In the genomic region with DNA sequence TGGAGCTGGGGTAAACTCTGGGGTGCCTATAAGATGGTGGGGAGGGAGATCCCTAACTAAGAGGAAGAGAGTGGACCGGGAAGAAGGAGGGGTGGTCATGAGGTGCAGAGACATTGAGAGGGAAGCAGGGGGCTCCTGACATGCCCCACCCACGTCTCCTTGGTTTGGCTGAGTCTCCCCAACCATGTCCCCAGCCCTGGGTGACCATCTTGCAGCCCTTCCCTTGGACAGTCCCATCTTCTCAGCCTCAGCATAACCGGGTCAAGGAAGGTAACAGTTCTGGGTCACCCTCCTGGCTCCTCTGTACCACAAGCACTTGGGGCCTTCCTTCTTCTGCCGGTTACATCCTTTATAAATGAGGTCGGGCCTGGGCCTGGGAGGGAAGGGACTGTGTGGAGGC, we compare ENCODE assay signal across 22 mouse cellular contexts. TPM values are rescaled to one million over a fixed set of nuclear protein-coding genes. Genes with fewer than 3 reads are reported as not detected.
DNase-seq lines count a peak whose midpoint lies in the region; ATAC-seq and TF ChIP-seq lines count a peak whose summit lies in the region.
"Had no signal": no experiment of that assay in that cellular context is flagged by ENCODE, and none has a peak within 500 bp of the region (broad histone marks: within the 10 kb centered on the region; RNA-seq: fewer than 3 reads in every experiment).

No protein-coding gene starts in this region.

- H3K9ac ChIP-seq in hindbrain, embryonic 14.5 days, result no peak overlapping the region
- H3K9ac ChIP-seq in hindbrain, postnatal 0 days (replicated peaks; ENCODE audit: low read length), result no peak overlapping the region
- H3K9ac ChIP-seq: forebrain, postnatal 0 days; limb, embryonic 12.5 days; liver, embryonic 14.5 days; midbrain, embryonic 13.5 days had no signal

- H3K4me2 ChIP-seq in hindbrain, embryonic 14.5 days (replicated peaks), result no peak overlapping the region
- no peak overlapping the region for H3K4me2 ChIP-seq in hindbrain, postnatal 0 days (ENCODE audit: low read depth, low read length)
- H3K4me2 ChIP-seq: limb, embryonic 12.5 days; midbrain, embryonic 13.5 days had no signal

- peaks cover 13% of the 10 kb centered on the region for H3K4me1 ChIP-seq in hindbrain, embryonic 10.5 days (replicated peaks)
- no peaks in the 10 kb centered on the region for H3K4me1 ChIP-seq in hindbrain, embryonic 14.5 days (replicated peaks; ENCODE audit: control insufficient read depth, insufficient read depth, low read length)
- peaks cover 40% of the 10 kb centered on the region for H3K4me1 ChIP-seq in thymus, adult 2 months (replicated peaks; ENCODE audit: control insufficient read depth, insufficient read depth, low read length)
- peaks cover 19% of the 10 kb centered on the region for H3K4me1 ChIP-seq in limb, embryonic 10.5 days
- no peaks in the 10 kb centered on the region for H3K4me1 ChIP-seq in hindbrain, postnatal 0 days (ENCODE audit: insufficient read depth, low read length)
- H3K4me1 ChIP-seq: midbrain, embryonic 13.5 days had no signal

- ATAC-seq in hindbrain, embryonic 14.5 days (ENCODE audit: low FRiP score), result no peak
- no peak for ATAC-seq in hindbrain, postnatal 0 days
- ATAC-seq: CD4-positive, CD25-positive, alpha-beta regulatory T cell, adult 4 months; forebrain, postnatal 0 days; midbrain, embryonic 13.5 days had no signal

- H3K36me3 ChIP-seq in hindbrain, embryonic 10.5 days, result no peaks in the 10 kb centered on the region
- H3K36me3 ChIP-seq in hindbrain, embryonic 14.5 days (replicated peaks; ENCODE audit: control insufficient read depth, insufficient read depth), result no peaks in the 10 kb centered on the region
- peaks cover 31% of the 10 kb centered on the region for H3K36me3 ChIP-seq in thymus, adult 2 months (ENCODE audit: control insufficient read depth, insufficient read depth, low read length)
- H3K36me3 ChIP-seq in limb, embryonic 10.5 days, result no peaks in the 10 kb centered on the region
- no peaks in the 10 kb centered on the region for H3K36me3 ChIP-seq in hindbrain, postnatal 0 days (ENCODE audit: insufficient read depth, low read length)
- H3K36me3 ChIP-seq: limb, embryonic 12.5 days; midbrain, embryonic 13.5 days had no signal

- TF ChIP-seq CTCF in thymus, adult 2 months (IDR thresholded peaks at IDR 0.05; ENCODE audit: borderline replicate concordance, control insufficient read depth, extremely low read depth, insufficient read depth, low read length, poor library complexity), result no peak
- no peak for TF ChIP-seq CTCF in hindbrain, postnatal 0 days (IDR thresholded peaks at IDR 0.05; ENCODE audit: low read depth)

- DNase-seq in hindbrain, embryonic 10.5 days (ENCODE audit: low spot score), result no peak
- no peak for DNase-seq in hindbrain, embryonic 14.5 days (ENCODE audit: low spot score)
- no peak for DNase-seq in thymus, adult 2 months
- no peak for DNase-seq in thymus, adult 18-20 months
- DNase-seq in limb, embryonic 10.5 days (ENCODE audit: low spot score), result no peak
- peak; percentile 58 for DNase-seq in thymus, postnatal 4 days
- DNase-seq in hindbrain, postnatal 0 days (ENCODE audit: low spot score), result no peak
- DNase-seq in frontal cortex, postnatal 36 days (ENCODE audit: low spot score in 2 of 2), result no peak
- DNase-seq: adrenal gland, postnatal 10 days; cerebellum, adult 8-10 months; forebrain, postnatal 0 days; gastrocnemius, postnatal 14 days; heart, postnatal 10 days; kidney, postnatal 36 days; layer of hippocampus, postnatal 36 days; right cerebral cortex, postnatal 14 days had no signal

- WGBS in hindbrain, embryonic 10.5 days, result 88% methylated on average over 5 of the region's 5 CpGs
- 88% methylated on average over 5 of the region's 5 CpGs for WGBS in hindbrain, embryonic 14.5 days
- 76% methylated on average over 5 of the region's 5 CpGs for WGBS in thymus, adult 2 months
- 84% methylated on average over 5 of the region's 5 CpGs for whole genome bisulfite sequencing in limb, embryonic 10.5 days
- WGBS in hindbrain, postnatal 0 days, result 76% methylated on average over 5 of the region's 5 CpGs

- TF ChIP-seq POLR2A in thymus, adult 2 months (IDR thresholded peaks at IDR 0.05; ENCODE audit: control insufficient read depth, extremely low read depth, insufficient read depth, low read length, poor library complexity), result no peak

- H3K9me3 ChIP-seq in hindbrain, embryonic 10.5 days, result no peaks in the 10 kb centered on the region
- H3K9me3 ChIP-seq in hindbrain, embryonic 14.5 days (ENCODE audit: control insufficient read depth, low read length), result no peaks in the 10 kb centered on the region
- H3K9me3 ChIP-seq in limb, embryonic 10.5 days (replicated peaks), result no peaks in the 10 kb centered on the region
- no peaks in the 10 kb centered on the region for H3K9me3 ChIP-seq in hindbrain, postnatal 0 days (ENCODE audit: low read length)
- H3K9me3 ChIP-seq: limb, embryonic 12.5 days; midbrain, embryonic 13.5 days had no signal

- no peak overlapping the region for H3K4me3 ChIP-seq in hindbrain, embryonic 10.5 days
- H3K4me3 ChIP-seq in hindbrain, embryonic 14.5 days (replicated peaks; ENCODE audit: low read length), result no peak overlapping the region
- H3K4me3 ChIP-seq in thymus, adult 2 months (ENCODE audit: control insufficient read depth, insufficient read depth, low read length), result peak overlapping the region; percentile 39
- H3K4me3 ChIP-seq in limb, embryonic 10.5 days, result no peak overlapping the region
- no peak overlapping the region for H3K4me3 ChIP-seq in hindbrain, postnatal 0 days (ENCODE audit: low read length)
- H3K4me3 ChIP-seq: erythroblast, embryonic 14.5 days; limb, embryonic 12.5 days; midbrain, embryonic 13.5 days had no signal

- H3K27me3 ChIP-seq in hindbrain, embryonic 10.5 days (ENCODE audit: insufficient read depth, poor library complexity, severe bottlenecking), result no peaks in the 10 kb centered on the region
- H3K27me3 ChIP-seq in hindbrain, embryonic 14.5 days (ENCODE audit: control insufficient read depth, insufficient read depth, low read length), result no peaks in the 10 kb centered on the region
- no peaks in the 10 kb centered on the region for H3K27me3 ChIP-seq in thymus, adult 2 months (ENCODE audit: control insufficient read depth, insufficient read depth, low read length)
- H3K27me3 ChIP-seq in limb, embryonic 10.5 days (ENCODE audit: low read depth, poor library complexity, severe bottlenecking), result no peaks in the 10 kb centered on the region
- H3K27me3 ChIP-seq in hindbrain, postnatal 0 days (ENCODE audit: insufficient read depth, low read length), result no peaks in the 10 kb centered on the region
- H3K27me3 ChIP-seq: midbrain, embryonic 13.5 days had no signal

- H3K27ac ChIP-seq in hindbrain, embryonic 10.5 days, result peak overlapping the region; percentile 35; the same call in 1 of the 2 replicates
- H3K27ac ChIP-seq in hindbrain, embryonic 14.5 days, result no peak overlapping the region
- peak overlapping the region; percentile 96 for H3K27ac ChIP-seq in thymus, adult 2 months (ENCODE audit: control insufficient read depth, insufficient read depth, low read length)
- H3K27ac ChIP-seq in limb, embryonic 10.5 days, result peak overlapping the region; percentile 64
- no peak overlapping the region for H3K27ac ChIP-seq in hindbrain, postnatal 0 days
- H3K27ac ChIP-seq: liver, embryonic 14.5 days; macrophage; midbrain, embryonic 13.5 days had no signal

RNA-seq across cellular contexts. Expression of a gene that starts 9.7 kb away (rescaled TPM):
- not detected in 2 replicates for polyA plus RNA-seq in hindbrain, embryonic 10.5 days (2016; fragmentation: Nextera tagmentation; extraction: Ambion mirVana)
- not detected in 2 replicates for polyA plus RNA-seq in hindbrain, embryonic 14.5 days (2014; fragmentation: Nextera tagmentation; extraction: Ambion mirVana)
- 30.1 and 31.1 TPM in 2 replicates for polyA plus RNA-seq in thymus, adult 2 months (2012; rRNA removed)
- not detected in 2 replicates for polyA plus RNA-seq in limb, embryonic 10.5 days (2016; fragmentation: Nextera tagmentation; extraction: Ambion mirVana)
- not detected in 2 replicates for total RNA-seq in hindbrain, postnatal 0 days (2014; rRNA removed)
- not detected in 2 replicates for polyA plus RNA-seq in hindbrain, postnatal 0 days (2015; fragmentation: Nextera tagmentation; extraction: Ambion mirVana)
- total RNA-seq: forebrain, postnatal 0 days; layer of hippocampus, postnatal 36 days had no signal
- polyA plus RNA-seq: erythroblast, embryonic 14.5 days; limb, embryonic 12.5 days; liver, embryonic 14.5 days; macrophage; midbrain, embryonic 13.5 days had no signal

RNA-seq across cellular contexts. Expression of a gene that starts 12.9 kb away (rescaled TPM):
- polyA plus RNA-seq in hindbrain, embryonic 10.5 days (2016; fragmentation: Nextera tagmentation; extraction: Ambion mirVana), result 16.9 and 17.2 TPM in 2 replicates
- polyA plus RNA-seq in hindbrain, embryonic 14.5 days (2014; fragmentation: Nextera tagmentation; extraction: Ambion mirVana), result 13.6 and 18.6 TPM in 2 replicates
- 185 and 222 TPM in 2 replicates for polyA plus RNA-seq in thymus, adult 2 months (2012; rRNA removed)
- 21.8 and 24.7 TPM in 2 replicates for polyA plus RNA-seq in limb, embryonic 10.5 days (2016; fragmentation: Nextera tagmentation; extraction: Ambion mirVana)
- 3.8 and 11.4 TPM in 2 replicates for total RNA-seq in hindbrain, postnatal 0 days (2014; rRNA removed)
- 8.4 TPM in 2 replicates for polyA plus RNA-seq in hindbrain, postnatal 0 days (2015; fragmentation: Nextera tagmentation; extraction: Ambion mirVana)

RNA-seq across cellular contexts. Expression of a gene that starts 21.9 kb away (rescaled TPM):
- polyA plus RNA-seq in hindbrain, embryonic 10.5 days (2016; fragmentation: Nextera tagmentation; extraction: Ambion mirVana), result 0.05 TPM in 2 replicates
- polyA plus RNA-seq in hindbrain, embryonic 14.5 days (2014; fragmentation: Nextera tagmentation; extraction: Ambion mirVana), result not detected in 2 replicates
- 0.92 and 1.2 TPM in 2 replicates for polyA plus RNA-seq in thymus, adult 2 months (2012; rRNA removed)
- 0.03 TPM in 1 of 2 replicates, not detected in the other for polyA plus RNA-seq in limb, embryonic 10.5 days (2016; fragmentation: Nextera tagmentation; extraction: Ambion mirVana)
- under 0.01 and 0.22 TPM in 2 replicates for total RNA-seq in hindbrain, postnatal 0 days (2014; rRNA removed)
- polyA plus RNA-seq in hindbrain, postnatal 0 days (2015; fragmentation: Nextera tagmentation; extraction: Ambion mirVana), result 0.04 TPM in 1 of 2 replicates, not detected in the other
- total RNA-seq: forebrain, postnatal 0 days; layer of hippocampus, postnatal 36 days had no signal
- polyA plus RNA-seq: erythroblast, embryonic 14.5 days had no signal

Comparison
In these comparisons a context has a peak if more than half of its experiments do, and no peak if none do; other contexts are left out.
1. H3K27ac ChIP-seq: peak in hindbrain, embryonic 10.5 days (single experiment), thymus, adult 2 months (single experiment) and limb, embryonic 10.5 days (single experiment); none in hindbrain, embryonic 14.5 days (single experiment) and hindbrain, postnatal 0 days (single experiment).
2. RNA of a gene that starts 9.7 kb away (polyA plus RNA-seq): 30.1 to 31.1 TPM in thymus, adult 2 months; not detected in hindbrain, postnatal 0 days, not detected in hindbrain, embryonic 10.5 days, not detected in hindbrain, embryonic 14.5 days and not detected in limb, embryonic 10.5 days; every median in the first group is over 10 times any median in the second.